Mouse (Mus musculus): Measurements from ENCODE around the gene Slc2a5.

The Slc2a5 gene

DNA sequence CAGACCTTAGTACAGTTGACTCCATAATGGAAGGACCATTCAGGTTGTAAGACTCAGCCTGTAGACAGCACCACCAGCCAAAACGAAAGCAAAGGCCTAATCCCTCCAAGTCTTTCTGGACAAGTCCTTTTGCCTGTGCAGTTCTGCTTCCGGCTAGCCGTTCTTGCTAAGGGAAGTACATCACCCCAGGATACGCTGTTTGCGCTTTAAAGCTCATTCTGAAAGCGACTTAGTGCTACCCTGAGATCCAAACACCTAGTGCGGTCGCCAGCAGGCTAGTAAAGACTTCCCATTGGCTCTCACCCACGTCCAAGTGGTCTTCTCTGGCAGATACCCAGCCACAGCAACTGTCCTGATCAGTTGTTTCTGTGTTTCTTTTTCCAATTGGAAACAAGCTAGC is 8.7 kb upstream of the Slc2a5 start:
- Histone ChIP-seq H3K9me3 (ENCODE audit: low read length) (no peaks in the 10 kb centered on the region), H3K4me3 (replicated peaks; ENCODE audit: low read length) (no peak overlapping the region), H3K27me3 (ENCODE audit: insufficient read depth, low read length) (peaks cover 11% of the 10 kb centered on the region), H3K4me1 (replicated peaks; ENCODE audit: low read depth, low read length) (peaks cover 10% of the 10 kb centered on the region), H3K36me3 (ENCODE audit: insufficient read depth, low read length) (no peaks in the 10 kb centered on the region)
- TF ChIP-seq POU5F1 (IDR thresholded peaks at IDR 0.05; ENCODE audit: borderline replicate concordance, low read length) (no peak), CTCF (conservative IDR thresholded peaks at IDR 0.05; ENCODE audit: low read length) (no peak), NANOG (IDR thresholded peaks at IDR 0.05; ENCODE audit: borderline replicate concordance, low read length) (no peak)

DNA sequence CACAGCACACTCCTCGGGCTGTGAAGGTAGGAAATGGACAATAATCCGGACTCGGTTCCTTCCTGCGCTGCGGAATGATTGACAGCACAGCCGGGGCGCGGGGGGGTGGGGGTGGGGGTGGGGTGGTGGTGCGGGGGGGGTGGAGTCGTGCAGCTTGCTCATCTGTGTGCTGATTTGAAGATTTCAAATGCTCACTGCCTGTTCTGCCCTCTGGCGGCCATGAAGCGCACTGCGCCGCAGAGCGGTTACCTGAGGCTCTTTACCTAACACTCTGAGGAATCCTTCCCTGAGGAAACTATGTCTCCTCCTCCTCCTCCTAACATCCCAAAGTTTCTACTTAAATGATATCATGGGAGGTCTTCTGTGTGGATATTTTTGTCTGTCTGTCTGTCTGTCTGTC is 6.2 kb upstream of the Slc2a5 start:
- Histone ChIP-seq H3K27me3 (ENCODE audit: insufficient read depth, low read length) (peaks cover 10% of the 10 kb centered on the region), H3K4me1 (replicated peaks; ENCODE audit: low read depth, low read length) (peaks cover 10% of the 10 kb centered on the region), H3K4me3 (replicated peaks; ENCODE audit: low read length) (no peak overlapping the region), H3K36me3 (ENCODE audit: insufficient read depth, low read length) (no peaks in the 10 kb centered on the region), H3K9me3 (ENCODE audit: low read length) (no peaks in the 10 kb centered on the region)
- TF ChIP-seq CTCF (conservative IDR thresholded peaks at IDR 0.05; ENCODE audit: low read length) (peak; percentile 64), NANOG (IDR thresholded peaks at IDR 0.05; ENCODE audit: borderline replicate concordance, low read length) (no peak)

DNA sequence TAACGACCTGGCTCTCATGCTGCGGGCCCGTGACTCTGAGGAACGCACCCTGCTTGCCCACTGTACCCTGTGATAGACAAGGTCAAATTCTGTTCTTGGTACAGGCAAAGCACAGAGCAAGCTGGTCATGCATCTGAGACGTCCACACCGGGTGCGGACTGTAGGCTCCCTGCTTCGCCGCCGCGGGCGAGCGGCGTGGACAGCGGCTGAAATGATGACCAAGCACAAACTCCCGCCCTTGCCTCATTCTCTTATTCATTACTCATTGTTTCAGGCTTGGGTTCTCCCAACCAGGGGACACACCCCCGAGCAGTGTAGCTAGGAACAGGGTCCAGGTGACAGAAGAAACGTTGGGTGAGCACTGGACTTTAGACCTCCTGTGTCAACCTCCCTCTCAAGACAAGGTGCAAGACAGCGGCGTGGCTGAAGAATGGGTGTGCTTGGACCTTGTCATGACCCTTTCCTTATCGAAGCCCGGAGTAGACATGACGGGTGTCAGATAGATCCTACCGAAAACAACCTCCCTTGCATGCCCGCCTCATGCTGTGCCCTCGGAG is 4.5 kb upstream of the Slc2a5 start:
- H3K4me1 ChIP-seq (replicated peaks; ENCODE audit: low read depth, low read length), result peaks cover 18% of the 10 kb centered on the region

GRCm38 (mm10) chr4:150117311-150117710 is 1.8 kb upstream of the Slc2a5 start:
- Histone ChIP-seq H3K27me3 (ENCODE audit: insufficient read depth, low read length) (peaks cover 14% of the 10 kb centered on the region), H3K4me3 (replicated peaks; ENCODE audit: low read length) (no peak overlapping the region)
- TF ChIP-seq NANOG (IDR thresholded peaks at IDR 0.05; ENCODE audit: borderline replicate concordance, low read length) (no peak), POU5F1 (IDR thresholded peaks at IDR 0.05; ENCODE audit: borderline replicate concordance, low read length) (no peak), CTCF (conservative IDR thresholded peaks at IDR 0.05; ENCODE audit: low read length) (no peak)

More for the DNA sequence above, 4.5 kb upstream of the Slc2a5 start:
- Histone ChIP-seq H3K27me3 (ENCODE audit: insufficient read depth, low read length) (peaks cover 10% of the 10 kb centered on the region), H3K36me3 (ENCODE audit: insufficient read depth, low read length) (no peaks in the 10 kb centered on the region), H3K9me3 (ENCODE audit: low read length) (no peaks in the 10 kb centered on the region), H3K4me3 (replicated peaks; ENCODE audit: low read length) (no peak overlapping the region; the same call in 1 of the 2 replicates)
- no peak for TF ChIP-seq POU5F1 (IDR thresholded peaks at IDR 0.05; ENCODE audit: borderline replicate concordance, low read length)
- TF ChIP-seq CTCF (conservative IDR thresholded peaks at IDR 0.05; ENCODE audit: low read length), result no peak
- no peak for TF ChIP-seq NANOG (IDR thresholded peaks at IDR 0.05; ENCODE audit: borderline replicate concordance, low read length)

GRCm38 (mm10) chr4:150118163-150118562 is 920 bp upstream of the Slc2a5 start:
- H3K36me3 ChIP-seq (ENCODE audit: insufficient read depth, low read length), result no peaks in the 10 kb centered on the region
- H3K9me3 ChIP-seq (ENCODE audit: low read length), result peaks cover 4% of the 10 kb centered on the region
- H3K4me1 ChIP-seq (replicated peaks; ENCODE audit: low read depth, low read length), result peaks cover 33% of the 10 kb centered on the region
- H3K27me3 ChIP-seq (ENCODE audit: insufficient read depth, low read length), result peaks cover 14% of the 10 kb centered on the region
- TF ChIP-seq POU5F1 (IDR thresholded peaks at IDR 0.05; ENCODE audit: borderline replicate concordance, low read length), result no peak
- TF ChIP-seq CTCF (conservative IDR thresholded peaks at IDR 0.05; ENCODE audit: low read length), result peak; percentile 66
- no peak for TF ChIP-seq NANOG (IDR thresholded peaks at IDR 0.05; ENCODE audit: borderline replicate concordance, low read length)
- no peak overlapping the region for H3K4me3 ChIP-seq (replicated peaks; ENCODE audit: low read length)

More at GRCm38 (mm10) chr4:150117311-150117710, 1.8 kb upstream of the Slc2a5 start:
- peaks cover 33% of the 10 kb centered on the region for H3K4me1 ChIP-seq (replicated peaks; ENCODE audit: low read depth, low read length)
- no peaks in the 10 kb centered on the region for H3K36me3 ChIP-seq (ENCODE audit: insufficient read depth, low read length)
- peaks cover 4% of the 10 kb centered on the region for H3K9me3 ChIP-seq (ENCODE audit: low read length)

GRCm38 (mm10) chr4:150119640-150120039 is 557 bp downstream of the Slc2a5 start:
- Histone ChIP-seq H3K27me3 (ENCODE audit: insufficient read depth, low read length) (peaks cover 11% of the 10 kb centered on the region), H3K36me3 (ENCODE audit: insufficient read depth, low read length) (no peaks in the 10 kb centered on the region), H3K4me3 (replicated peaks; ENCODE audit: low read length) (peak overlapping the region; percentile 67), H3K4me1 (replicated peaks; ENCODE audit: low read depth, low read length) (peaks cover 28% of the 10 kb centered on the region), H3K9me3 (ENCODE audit: low read length) (peaks cover 4% of the 10 kb centered on the region)
- no peak for TF ChIP-seq POU5F1 (IDR thresholded peaks at IDR 0.05; ENCODE audit: borderline replicate concordance, low read length)

DNA sequence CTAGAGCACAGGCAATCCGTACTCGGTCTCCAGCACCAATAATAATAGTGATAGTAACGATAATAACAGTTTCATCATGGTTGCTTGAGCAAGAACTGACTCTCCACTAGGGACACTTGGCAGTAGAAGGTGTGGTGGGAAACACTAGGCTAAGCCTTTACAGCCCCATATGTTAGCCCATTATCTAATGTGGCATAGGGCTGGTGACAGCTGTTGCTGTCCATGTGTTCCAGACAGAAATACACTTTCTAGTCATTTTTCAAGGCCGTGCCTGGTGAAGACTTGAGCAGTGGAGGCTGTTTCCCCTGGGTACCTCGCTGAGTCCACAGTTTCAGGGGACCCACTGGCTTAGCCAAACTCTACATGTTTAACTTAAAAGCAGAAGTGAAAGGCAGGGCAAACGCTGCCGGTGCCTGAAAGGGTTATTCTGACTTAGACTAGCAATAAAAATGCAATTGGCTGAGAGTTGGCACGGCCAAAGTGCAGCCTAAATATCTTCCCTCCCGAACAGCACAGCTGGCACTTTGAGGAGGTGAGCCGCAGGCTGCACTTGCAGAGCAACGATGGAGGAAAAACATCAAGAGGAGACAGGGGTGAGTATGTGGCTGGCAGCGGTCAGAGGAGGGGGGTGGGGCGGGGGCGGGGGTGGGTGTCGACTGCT is 1.2 kb downstream of the Slc2a5 start:
- Histone ChIP-seq H3K4me3 (replicated peaks; ENCODE audit: low read length) (peak overlapping the region; percentile 67), H3K36me3 (ENCODE audit: insufficient read depth, low read length) (no peaks in the 10 kb centered on the region), H3K27me3 (ENCODE audit: insufficient read depth, low read length) (peaks cover 7% of the 10 kb centered on the region; the same call in 1 of the 2 replicates), H3K9me3 (ENCODE audit: low read length) (peaks cover 4% of the 10 kb centered on the region), H3K4me1 (replicated peaks; ENCODE audit: low read depth, low read length) (peaks cover 24% of the 10 kb centered on the region)
- TF ChIP-seq CTCF (conservative IDR thresholded peaks at IDR 0.05; ENCODE audit: low read length) (no peak), POU5F1 (IDR thresholded peaks at IDR 0.05; ENCODE audit: borderline replicate concordance, low read length) (no peak), NANOG (IDR thresholded peaks at IDR 0.05; ENCODE audit: borderline replicate concordance, low read length) (no peak)

DNA sequence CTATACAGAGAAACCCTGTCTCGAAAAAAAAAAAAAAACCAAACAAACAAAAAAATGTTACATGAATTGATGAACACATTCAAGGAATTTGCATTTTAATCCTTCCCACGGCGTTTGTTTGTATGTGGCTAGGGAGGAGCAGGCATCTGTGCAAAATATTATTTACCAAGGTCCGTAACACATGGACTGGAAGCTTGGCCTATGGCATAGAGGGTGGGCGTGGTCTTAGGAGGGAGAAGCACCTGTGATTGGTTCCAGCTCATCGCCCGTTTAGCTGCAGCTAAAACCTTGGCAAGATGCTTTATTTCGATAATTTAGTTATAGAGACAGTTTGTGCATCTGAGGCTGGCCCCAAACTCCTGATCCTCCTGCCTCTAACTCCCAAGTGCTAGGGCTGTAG is 2.3 kb downstream of the Slc2a5 start:
- TF ChIP-seq POU5F1 (IDR thresholded peaks at IDR 0.05; ENCODE audit: borderline replicate concordance, low read length) (no peak), CTCF (conservative IDR thresholded peaks at IDR 0.05; ENCODE audit: low read length) (no peak), NANOG (IDR thresholded peaks at IDR 0.05; ENCODE audit: borderline replicate concordance, low read length) (no peak)
- Histone ChIP-seq H3K4me1 (replicated peaks; ENCODE audit: low read depth, low read length) (peaks cover 24% of the 10 kb centered on the region), H3K9me3 (ENCODE audit: low read length) (peaks cover 4% of the 10 kb centered on the region), H3K4me3 (replicated peaks; ENCODE audit: low read length) (no peak overlapping the region), H3K27me3 (ENCODE audit: insufficient read depth, low read length) (0 out of 2 replicates have a peak, but pooled peaks cover 4% of the 10 kb centered on the region), H3K36me3 (ENCODE audit: insufficient read depth, low read length) (no peaks in the 10 kb centered on the region)
